Mouse (Mus musculus): ENCODE results near the gene Clca3a2.
"Not testable (repeated sequence)": the region's sequence is repeated elsewhere in the genome, so short reads cannot be mapped to it uniquely, and the experiment has no call there.

GRCm38 (mm10) chr3:144813336-144813735 lies 6.0 kb downstream of the Clca3a2 start:
- not testable (repeated sequence) for TF ChIP-seq CTCF (IDR thresholded peaks at IDR 0.05; ENCODE audit: insufficient read depth, low read length); POLR2A (IDR thresholded peaks at IDR 0.05; ENCODE audit: borderline replicate concordance, extremely low read depth, low read depth, low read length)

Data from lung, adult 2 months (tissue).